Mouse (Mus musculus): Measurements from ENCODE around the gene Axl. TPM values are rescaled to one million over a fixed set of nuclear protein-coding genes. Genes with fewer than 3 reads are reported as not detected.

Axl gene
- total RNA-seq, 2 experiments from 2014 or later = 100 to 102 TPM

DNA sequence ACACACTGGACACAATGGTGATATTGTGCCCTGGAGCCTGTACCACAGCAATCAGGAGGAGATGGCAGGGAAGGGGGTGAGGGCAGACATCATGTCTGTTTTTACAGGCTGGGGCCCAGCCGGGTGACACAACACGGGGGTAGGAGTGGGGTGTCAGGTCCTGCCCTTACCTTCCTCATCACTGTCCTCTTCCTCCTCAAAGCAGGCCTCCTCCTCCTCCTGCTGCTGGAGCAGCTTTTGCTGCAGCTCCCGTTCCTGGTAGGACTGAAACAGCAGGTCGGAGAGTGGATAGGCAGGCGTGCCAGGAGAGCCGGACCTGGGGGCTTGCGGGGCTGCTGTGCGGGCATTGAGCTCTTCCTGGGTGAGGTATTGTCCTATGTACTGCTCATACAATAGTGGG, 73.9 kb downstream of the Axl start:
- no peak for DNase-seq (ENCODE audit: low spot score in 2 of 2)

GRCm38 (mm10) chr7:25712801-25713200, 75.7 kb downstream of the Axl start:
- DNase-seq (ENCODE audit: low spot score in 2 of 2) = no peak

DNA sequence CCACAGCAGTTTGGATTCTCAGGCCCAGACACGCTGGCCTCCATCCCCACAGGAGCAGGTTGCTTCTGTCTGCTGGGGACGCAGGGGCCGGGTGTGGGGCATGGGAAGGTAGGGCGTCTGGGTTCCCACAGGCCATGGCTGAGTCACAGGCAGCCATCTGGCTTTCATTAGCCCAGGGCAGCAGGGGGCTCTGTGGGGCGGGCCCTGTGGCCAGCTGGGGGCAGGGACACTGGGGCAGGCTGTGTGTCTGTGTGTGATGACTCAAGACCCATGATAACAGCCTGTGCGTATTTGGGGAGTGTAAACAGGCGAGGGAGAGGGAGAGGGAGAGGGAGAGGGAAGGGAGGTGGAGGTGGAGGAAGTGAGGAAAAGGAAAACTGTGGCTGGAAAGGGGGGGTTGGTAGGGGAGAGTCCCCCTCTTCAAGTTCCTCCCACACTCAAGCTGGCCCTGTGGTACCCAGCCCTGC, 76.7 kb downstream of the Axl start:
- no peak for DNase-seq (ENCODE audit: low spot score in 2 of 2)

DNA sequence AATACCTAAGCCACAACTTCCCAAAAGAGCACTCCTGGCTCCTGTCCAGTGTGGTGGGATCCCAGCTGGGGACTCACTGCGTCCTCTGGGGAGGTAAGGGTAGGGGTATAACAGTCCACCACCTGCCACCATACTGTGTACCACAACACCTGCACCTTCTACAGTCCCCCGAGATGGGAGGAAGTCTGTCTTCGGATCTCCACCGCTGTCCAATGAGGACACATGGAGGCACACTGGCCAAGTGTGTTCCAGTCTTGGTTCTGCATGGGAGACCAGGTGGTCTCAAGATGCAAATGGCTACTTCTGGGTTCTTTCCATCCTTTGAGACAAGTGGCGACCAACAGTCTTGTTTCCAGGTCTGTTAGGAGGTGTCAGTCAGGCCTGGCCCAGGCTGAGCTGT, 77.3 kb downstream of the Axl start:
- no peak for DNase-seq (ENCODE audit: low spot score in 2 of 2)

GRCm38 (mm10) chr7:25710519-25711130, 77.9 kb downstream of the Axl start:
- no peak for DNase-seq (ENCODE audit: low spot score in 2 of 2)

GRCm38 (mm10) chr7:25709961-25710360, 78.5 kb downstream of the Axl start:
- DNase-seq (ENCODE audit: low spot score in 2 of 2) = no peak

GRCm38 (mm10) chr7:25707581-25708292, 80.8 kb downstream of the Axl start:
- DNase-seq (ENCODE audit: low spot score in 2 of 2) = no peak

Small RNA genes within 50 kb of the gene (microRNA-seq; reads per million reads assigned to microRNA genes)
- gene Gm24865 = not detected

Other genes starting within 250 kb of the Axl start
- 1 to 10 TPM; 1.7 to 1.9 TPM for gene Ceacam2, start 248.8 kb downstream of the Axl start, total RNA-seq (2021)
- gene Erich4, start 172.8 kb downstream of the Axl start, total RNA-seq (2021) = 1 to 10 TPM in 1 of 2 experiments, not detected in 1; 2.5 TPM
- 10 to 100 TPM; 34.3 to 34.5 TPM for gene Dmac2, start 169.3 kb downstream of the Axl start, total RNA-seq (2021)
- 1 to 10 TPM; 4.4 to 7.6 TPM for gene B3gnt8, start 162.1 kb downstream of the Axl start, total RNA-seq (2021)
- gene Bckdha, start 129.7 kb downstream of the Axl start, total RNA-seq (2021) = 100 to 1,000 TPM; 103 to 112 TPM
- 10 to 100 TPM; 50.6 to 53.0 TPM for gene Exosc5, start 129.5 kb downstream of the Axl start, total RNA-seq (2021)
- 1 to 10 TPM in 1 of 2 experiments, under 1 TPM in 1; 0.76 to 1.9 TPM for gene Tmem91, start 113.5 kb downstream of the Axl start, total RNA-seq (2021)
- 10 to 100 TPM; 21.5 to 24.1 TPM for gene B9d2, start 107.9 kb downstream of the Axl start, total RNA-seq (2021)
- gene Tgfb1, start 101.7 kb downstream of the Axl start, total RNA-seq (2021) = 10 to 100 TPM; 47.3 to 48.9 TPM
- gene Ccdc97, start 69.6 kb downstream of the Axl start, total RNA-seq (2021) = 10 to 100 TPM; 49.4 to 51.5 TPM
- gene Hnrnpul1, start 33.9 kb downstream of the Axl start, total RNA-seq (2021) = 100 to 1,000 TPM; 167 to 177 TPM
- gene Cyp2s1, start 28.2 kb upstream of the Axl start, total RNA-seq (2021) = 1 to 10 TPM; 4.8 to 7.7 TPM
- gene Cyp2b10, start 108.9 kb upstream of the Axl start, total RNA-seq (2021) = 1 to 10 TPM in 1 of 2 experiments, under 1 TPM in 1; 0.14 to 1.2 TPM